Mouse (Mus musculus) olfactory bulb, adult 2 months (tissue): ENCODE data around the gene Hivep2. TPM values are rescaled to one million over a fixed set of nuclear protein-coding genes. Genes with fewer than 3 reads are reported as not detected.

ENCODE experiments used
- H3K27ac ChIP-seq: fragments of 200-500 bp; 2 replicates; pipeline ENCODE4 v1.5.1; 2012; ENCODE audit warnings: low read depth, low read length; ENCODE audit not compliant: insufficient read depth
- H3K4me1 ChIP-seq: fragments of 200-500 bp; 2 replicates; pipeline ENCODE4 v1.6.1; 2012; ENCODE audit warnings: low read length; ENCODE audit not compliant: control insufficient read depth, insufficient read depth
- H3K4me3 ChIP-seq: fragments of 200-500 bp; 2 replicates; pipeline ENCODE4 v1.5.1; 2012; ENCODE audit warnings: mild to moderate bottlenecking, low read depth, low read length, moderate library complexity; ENCODE audit not compliant: insufficient read depth
- CTCF ChIP-seq: fragments of 200-500 bp; IDR thresholded peaks from 2 replicates; pipeline ENCODE4 v1.5.1; 2012; ENCODE audit warnings: low read depth, mild to moderate bottlenecking, low read length, moderate library complexity; ENCODE audit not compliant: insufficient read depth
- POLR2A ChIP-seq: fragments of 200-500 bp; IDR thresholded peaks from 2 replicates; pipeline ENCODE4 v1.6.1; 2012; ENCODE audit warnings: mild to moderate bottlenecking, low read depth, low read length, moderate library complexity; ENCODE audit not compliant: insufficient read depth
- WGBS: fragments of 180-500 bp; shearing (Covaris S2); methylation state at CpG from one replicate; pipeline ENCODE4 v1.1.7; 2018; 5-methylcytosine and 5-hydroxymethylcytosine counted together
- polyA plus RNA-seq: library from polyadenylated mRNA; stranded (reverse); fragments of >200 nt; gene quantifications from 2 replicates; pipeline ENCODE4 v1.2.4, GENCODE M21; 2012; ENCODE audit warnings: low replicate concordance; ENCODE audit not compliant: missing spikeins, insufficient read depth, insufficient read length

Gene Hivep2
- polyA plus RNA-seq, 1 experiment = 206 TPM

DNA sequence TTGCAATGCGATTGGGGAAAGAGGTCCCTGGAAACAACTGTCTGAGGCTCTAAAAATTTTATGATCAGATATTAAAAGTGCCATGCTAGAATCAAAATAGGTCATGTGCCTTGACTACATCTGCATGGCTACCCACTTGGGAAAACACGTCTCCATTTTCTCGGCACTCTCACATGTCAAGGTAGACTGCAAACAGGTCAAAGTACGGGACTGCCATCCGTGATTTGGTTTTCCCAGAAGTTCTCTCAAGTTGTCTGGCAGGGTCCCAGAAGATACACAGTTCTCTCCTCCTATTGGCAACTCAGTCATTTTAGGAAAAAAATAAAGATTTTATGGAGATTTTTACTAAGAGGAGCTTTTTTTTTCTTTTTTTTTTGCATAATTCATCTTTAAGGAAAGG, 153.3 kb downstream of the Hivep2 start:
- TF ChIP-seq POLR2A (no peak), CTCF (no peak)
- WGBS = 86% methylated on average over 5 of the region's 5 CpGs
- peaks cover 12% of the 10 kb centered on the region for H3K4me1 ChIP-seq
- H3K4me3 ChIP-seq = no peak overlapping the region
- no peak overlapping the region for H3K27ac ChIP-seq

DNA sequence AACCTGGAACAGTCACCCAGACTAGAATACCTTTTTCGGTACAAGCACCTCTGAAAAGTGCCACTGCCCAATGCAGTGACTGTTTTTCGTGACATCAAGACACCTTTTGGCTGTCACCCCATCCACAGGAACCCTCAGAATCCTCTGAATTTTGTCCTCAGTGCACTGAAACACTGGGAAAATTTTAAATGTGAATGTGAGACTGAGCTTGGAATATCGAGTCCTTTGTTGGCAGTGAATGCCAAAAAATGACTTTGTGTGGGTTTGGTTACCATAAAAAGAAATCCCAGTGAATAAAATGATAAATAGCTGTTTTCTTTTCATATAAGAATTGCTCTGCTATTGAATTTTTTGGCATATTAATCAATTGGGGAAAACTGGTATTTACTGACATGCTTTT, 154.6 kb downstream of the Hivep2 start:
- peaks cover 12% of the 10 kb centered on the region for H3K4me1 ChIP-seq
- no peak overlapping the region for H3K27ac ChIP-seq
- no peak overlapping the region for H3K4me3 ChIP-seq
- WGBS = 77% methylated on average over 3 of the region's 3 CpGs
- TF ChIP-seq POLR2A (no peak), CTCF (no peak)

- 91% methylated on average over 12 of the region's 12 CpGs for WGBS
- peaks cover 22% of the 10 kb centered on the region for H3K4me1 ChIP-seq
- TF ChIP-seq CTCF = no peak
- no peak overlapping the region for H3K4me3 ChIP-seq
- no peak overlapping the region for H3K27ac ChIP-seq
Measured at GRCm38 (mm10) chr10:14127826-14128225, 162.0 kb downstream of the Hivep2 start.

GRCm38 (mm10) chr10:14130270-14130669, 164.4 kb downstream of the Hivep2 start:
- no peak overlapping the region for H3K27ac ChIP-seq
- WGBS = 65% methylated on average over 8 of the region's 8 CpGs

GRCm38 (mm10) chr10:14131307-14131706, 165.4 kb downstream of the Hivep2 start:
- WGBS = 82% methylated on average over 13 of the region's 13 CpGs
- Histone ChIP-seq H3K4me3 (no peak overlapping the region), H3K27ac (no peak overlapping the region), H3K4me1 (peaks cover 25% of the 10 kb centered on the region)
- TF ChIP-seq CTCF (no peak), POLR2A (no peak)

More at GRCm38 (mm10) chr10:14130270-14130669, 164.4 kb downstream of the Hivep2 start:
- Histone ChIP-seq H3K4me1 (peaks cover 22% of the 10 kb centered on the region), H3K4me3 (no peak overlapping the region)
- TF ChIP-seq POLR2A (no peak), CTCF (no peak)

DNA sequence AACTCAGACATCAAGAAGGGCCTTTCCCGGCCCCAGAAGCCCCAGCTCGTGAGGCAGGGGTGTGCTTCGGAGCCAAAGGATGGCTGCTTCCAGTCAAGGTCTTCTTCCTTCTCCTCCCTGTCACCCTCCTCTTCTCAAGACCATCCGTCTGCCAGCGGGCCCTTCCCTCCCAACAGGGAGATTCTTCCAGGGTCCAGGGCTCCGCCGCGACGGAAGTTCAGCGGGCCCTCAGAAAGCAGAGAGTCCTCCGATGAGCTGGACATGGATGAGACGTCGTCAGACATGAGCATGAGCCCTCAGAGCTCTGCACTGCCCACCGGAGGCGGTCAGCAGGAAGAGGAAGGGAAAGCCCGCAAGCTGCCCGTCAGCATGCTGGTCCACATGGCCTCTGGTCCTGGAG, 166.2 kb downstream of the Hivep2 start:
- Histone ChIP-seq H3K4me3 (no peak overlapping the region), H3K27ac (no peak overlapping the region), H3K4me1 (peaks cover 25% of the 10 kb centered on the region)
- TF ChIP-seq CTCF = no peak
- TF ChIP-seq POLR2A = no peak
- 88% methylated on average over 17 of the region's 17 CpGs for WGBS

GRCm38 (mm10) chr10:14132937-14133336, 167.1 kb downstream of the Hivep2 start:
- TF ChIP-seq POLR2A (no peak), CTCF (no peak)
- Histone ChIP-seq H3K4me3 (no peak overlapping the region), H3K27ac (no peak overlapping the region), H3K4me1 (peaks cover 25% of the 10 kb centered on the region)

- TF ChIP-seq CTCF = no peak
- TF ChIP-seq POLR2A = no peak
- Histone ChIP-seq H3K4me3 (no peak overlapping the region), H3K4me1 (0 out of 2 replicates have a peak, but pooled peaks cover 2% of the 10 kb centered on the region), H3K27ac (no peak overlapping the region)
- WGBS = 91% methylated on average over 3 of the region's 3 CpGs
Measured at GRCm38 (mm10) chr10:14138663-14139062, 172.8 kb downstream of the Hivep2 start.

- no peak for TF ChIP-seq POLR2A
- no peak for TF ChIP-seq CTCF
- Histone ChIP-seq H3K27ac (no peak overlapping the region), H3K4me3 (no peak overlapping the region), H3K4me1 (no peaks in the 10 kb centered on the region)
- WGBS = 79% methylated on average over 3 of the region's 3 CpGs
Measured at GRCm38 (mm10) chr10:14144840-14145239, 179.0 kb downstream of the Hivep2 start.

GRCm38 (mm10) chr10:14164829-14165228, 199.0 kb downstream of the Hivep2 start:
- TF ChIP-seq POLR2A (no peak), CTCF (no peak)
- no peak overlapping the region for H3K4me3 ChIP-seq
- no peak overlapping the region for H3K27ac ChIP-seq
- no peaks in the 10 kb centered on the region for H3K4me1 ChIP-seq
- WGBS = 38% methylated on average over 7 of the region's 7 CpGs
